Mouse (Mus musculus): ENCODE results near the gene Gm21887. TPM values are rescaled to one million over a fixed set of nuclear protein-coding genes. Genes with fewer than 3 reads are reported as not detected.
"Not testable (repeated sequence)": the region's sequence is repeated elsewhere in the genome, so short reads cannot be mapped to it uniquely, and the experiment has no call there.

Gene Gm21887
- 189 and 242 TPM in 2 replicates for polyA plus RNA-seq (2015; fragmentation: Nextera tagmentation; extraction: Ambion mirVana)

GRCm38 (mm10) chrX:170009016-170009750 is at the start of gene Gm21887:
Gene Gm21887, plus strand, starts transcription at chrX:170009659.
- H3K9me3 ChIP-seq: peaks cover 13% of the 10 kb centered on the region
- peak within 1 kb of the TSS; percentile 44 for H3K4me3 ChIP-seq
- ATAC-seq (replicated peaks): peak; percentile 87
- H3K36me3 ChIP-seq, H3K4me1 ChIP-seq, H3K27me3 ChIP-seq: not testable (repeated sequence)
- peak within 1 kb of the TSS; percentile 29 for H3K9ac ChIP-seq (replicated peaks)
- peak within 1 kb of the TSS; percentile 74 for H3K27ac ChIP-seq (replicated peaks)
- 71% methylated on average over 116 of the region's 118 CpGs for WGBS
- H3K4me2 ChIP-seq (replicated peaks): peak within 1 kb of the TSS; percentile 21; the same call in 1 of the 2 replicates

GRCm38 (mm10) chrX:169969337-169969736 is 40.1 kb upstream of the Gm21887 start:
- no peaks in the 10 kb centered on the region for H3K4me1 ChIP-seq
- peaks cover 8% of the 10 kb centered on the region for H3K9me3 ChIP-seq
- no peak for ATAC-seq (replicated peaks)
- no peak overlapping the region for H3K27ac ChIP-seq (replicated peaks)
- H3K36me3 ChIP-seq: 0 out of 2 replicates have a peak, but pooled peaks cover 10% of the 10 kb centered on the region
- H3K9ac ChIP-seq (replicated peaks): no peak overlapping the region
- WGBS: 92% methylated on average over 1 of the region's 1 CpGs
- H3K27me3 ChIP-seq: no peaks in the 10 kb centered on the region
- H3K4me2 ChIP-seq (replicated peaks): no peak overlapping the region
- H3K4me3 ChIP-seq: no peak overlapping the region

GRCm38 (mm10) chrX:169969765-169970164 is 39.7 kb upstream of the Gm21887 start:
- 87% methylated on average over 3 of the region's 3 CpGs for WGBS
- not testable (repeated sequence) for H3K4me1 ChIP-seq; H3K9me3 ChIP-seq; H3K4me3 ChIP-seq; H3K4me2 ChIP-seq (replicated peaks); H3K9ac ChIP-seq (replicated peaks); H3K27me3 ChIP-seq; H3K27ac ChIP-seq (replicated peaks)
- H3K36me3 ChIP-seq: 0 out of 2 replicates have a peak, but pooled peaks cover 13% of the 10 kb centered on the region
- 0 out of 2 replicates have a peak, but pooled peaks have one; percentile 9 for ATAC-seq (replicated peaks)

GRCm38 (mm10) chrX:169970546-169970945 is 38.9 kb upstream of the Gm21887 start:
- ATAC-seq (replicated peaks); H3K4me1 ChIP-seq; H3K9ac ChIP-seq (replicated peaks); H3K27me3 ChIP-seq; H3K27ac ChIP-seq (replicated peaks); H3K4me3 ChIP-seq; H3K4me2 ChIP-seq (replicated peaks): not testable (repeated sequence)
- WGBS: 88% methylated on average over 7 of the region's 7 CpGs
- Histone ChIP-seq H3K9me3 (peaks cover 13% of the 10 kb centered on the region), H3K36me3 (0 out of 2 replicates have a peak, but pooled peaks cover 16% of the 10 kb centered on the region)

GRCm38 (mm10) chrX:169971562-169971961 is 37.9 kb upstream of the Gm21887 start:
- not testable (repeated sequence) for ATAC-seq (replicated peaks)
- H3K9me3 ChIP-seq: peaks cover 13% of the 10 kb centered on the region
- 88% methylated on average over 6 of the region's 6 CpGs for WGBS

GRCm38 (mm10) chrX:169972131-169972530 is 37.3 kb upstream of the Gm21887 start:
- H3K4me2 ChIP-seq (replicated peaks); H3K27me3 ChIP-seq; H3K4me3 ChIP-seq; H3K9ac ChIP-seq (replicated peaks); H3K4me1 ChIP-seq; H3K27ac ChIP-seq (replicated peaks): not testable (repeated sequence)
- peaks cover 13% of the 10 kb centered on the region for H3K9me3 ChIP-seq
- WGBS: 81% methylated on average over 2 of the region's 2 CpGs
- peaks cover 21% of the 10 kb centered on the region for H3K36me3 ChIP-seq
- peak; percentile 42; the same call in 1 of the 2 replicates for ATAC-seq (replicated peaks)

More at GRCm38 (mm10) chrX:169971562-169971961, 37.9 kb upstream of the Gm21887 start:
- not testable (repeated sequence) for H3K27ac ChIP-seq (replicated peaks); H3K4me1 ChIP-seq; H3K27me3 ChIP-seq; H3K9ac ChIP-seq (replicated peaks); H3K4me3 ChIP-seq; H3K4me2 ChIP-seq (replicated peaks)
- H3K36me3 ChIP-seq: 0 out of 2 replicates have a peak, but pooled peaks cover 16% of the 10 kb centered on the region

- peaks cover 23% of the 10 kb centered on the region for H3K36me3 ChIP-seq
- H3K27ac ChIP-seq (replicated peaks); H3K9ac ChIP-seq (replicated peaks); H3K27me3 ChIP-seq; H3K4me1 ChIP-seq; H3K4me3 ChIP-seq; ATAC-seq (replicated peaks); H3K4me2 ChIP-seq (replicated peaks): not testable (repeated sequence)
- 73% methylated on average over 6 of the region's 6 CpGs for WGBS
- H3K9me3 ChIP-seq: peaks cover 13% of the 10 kb centered on the region
Measured at GRCm38 (mm10) chrX:169972791-169973494, 36.5 kb upstream of the Gm21887 start.

- not testable (repeated sequence) for H3K4me1 ChIP-seq; H3K9ac ChIP-seq (replicated peaks); H3K4me3 ChIP-seq; H3K4me2 ChIP-seq (replicated peaks); H3K27ac ChIP-seq (replicated peaks); ATAC-seq (replicated peaks); H3K27me3 ChIP-seq
- peaks cover 23% of the 10 kb centered on the region for H3K36me3 ChIP-seq
- WGBS: 58% methylated on average over 3 of the region's 3 CpGs
- peaks cover 13% of the 10 kb centered on the region for H3K9me3 ChIP-seq
Measured at GRCm38 (mm10) chrX:169973806-169974205, 35.7 kb upstream of the Gm21887 start.

- H3K27ac ChIP-seq (replicated peaks); H3K27me3 ChIP-seq; H3K9ac ChIP-seq (replicated peaks); H3K4me1 ChIP-seq; ATAC-seq (replicated peaks); H3K4me3 ChIP-seq; H3K4me2 ChIP-seq (replicated peaks): not testable (repeated sequence)
- peaks cover 23% of the 10 kb centered on the region for H3K36me3 ChIP-seq
- WGBS: 60% methylated on average over 4 of the region's 4 CpGs
- peaks cover 13% of the 10 kb centered on the region for H3K9me3 ChIP-seq
Measured at GRCm38 (mm10) chrX:169974456-169974855, 35.0 kb upstream of the Gm21887 start.

- H3K9ac ChIP-seq (replicated peaks); H3K9me3 ChIP-seq; ATAC-seq (replicated peaks); H3K4me2 ChIP-seq (replicated peaks); H3K4me1 ChIP-seq; H3K4me3 ChIP-seq; H3K27me3 ChIP-seq; H3K27ac ChIP-seq (replicated peaks): not testable (repeated sequence)
- H3K36me3 ChIP-seq: peaks cover 20% of the 10 kb centered on the region
- WGBS: 67% methylated on average over 6 of the region's 6 CpGs
Measured at GRCm38 (mm10) chrX:169974974-169975373, 34.5 kb upstream of the Gm21887 start.

- 0 out of 2 replicates have a peak, but pooled peaks have one; percentile 2 for ATAC-seq (replicated peaks)
- not testable (repeated sequence) for H3K4me1 ChIP-seq; H3K4me2 ChIP-seq (replicated peaks); H3K27me3 ChIP-seq; H3K9me3 ChIP-seq; H3K4me3 ChIP-seq; H3K27ac ChIP-seq (replicated peaks); H3K9ac ChIP-seq (replicated peaks)
- peaks cover 21% of the 10 kb centered on the region for H3K36me3 ChIP-seq
- 74% methylated on average over 3 of the region's 3 CpGs for WGBS
Measured at GRCm38 (mm10) chrX:169975681-169976131, 33.8 kb upstream of the Gm21887 start.

- WGBS: 66% methylated on average over 5 of the region's 5 CpGs
- peaks cover 26% of the 10 kb centered on the region for H3K36me3 ChIP-seq
- not testable (repeated sequence) for H3K9ac ChIP-seq (replicated peaks); H3K27me3 ChIP-seq; H3K4me1 ChIP-seq; H3K4me3 ChIP-seq; H3K9me3 ChIP-seq; ATAC-seq (replicated peaks); H3K4me2 ChIP-seq (replicated peaks); H3K27ac ChIP-seq (replicated peaks)
Measured at GRCm38 (mm10) chrX:169976340-169976739, 33.1 kb upstream of the Gm21887 start.
